Mouse (Mus musculus): ENCODE data around the gene Use1. TPM values are rescaled to one million over a fixed set of nuclear protein-coding genes. Genes with fewer than 3 reads are reported as not detected.

The Use1 gene
- total and polyA plus RNA-seq, 3 experiments = 69.6 to 130 (median 98.7) TPM

DNA sequence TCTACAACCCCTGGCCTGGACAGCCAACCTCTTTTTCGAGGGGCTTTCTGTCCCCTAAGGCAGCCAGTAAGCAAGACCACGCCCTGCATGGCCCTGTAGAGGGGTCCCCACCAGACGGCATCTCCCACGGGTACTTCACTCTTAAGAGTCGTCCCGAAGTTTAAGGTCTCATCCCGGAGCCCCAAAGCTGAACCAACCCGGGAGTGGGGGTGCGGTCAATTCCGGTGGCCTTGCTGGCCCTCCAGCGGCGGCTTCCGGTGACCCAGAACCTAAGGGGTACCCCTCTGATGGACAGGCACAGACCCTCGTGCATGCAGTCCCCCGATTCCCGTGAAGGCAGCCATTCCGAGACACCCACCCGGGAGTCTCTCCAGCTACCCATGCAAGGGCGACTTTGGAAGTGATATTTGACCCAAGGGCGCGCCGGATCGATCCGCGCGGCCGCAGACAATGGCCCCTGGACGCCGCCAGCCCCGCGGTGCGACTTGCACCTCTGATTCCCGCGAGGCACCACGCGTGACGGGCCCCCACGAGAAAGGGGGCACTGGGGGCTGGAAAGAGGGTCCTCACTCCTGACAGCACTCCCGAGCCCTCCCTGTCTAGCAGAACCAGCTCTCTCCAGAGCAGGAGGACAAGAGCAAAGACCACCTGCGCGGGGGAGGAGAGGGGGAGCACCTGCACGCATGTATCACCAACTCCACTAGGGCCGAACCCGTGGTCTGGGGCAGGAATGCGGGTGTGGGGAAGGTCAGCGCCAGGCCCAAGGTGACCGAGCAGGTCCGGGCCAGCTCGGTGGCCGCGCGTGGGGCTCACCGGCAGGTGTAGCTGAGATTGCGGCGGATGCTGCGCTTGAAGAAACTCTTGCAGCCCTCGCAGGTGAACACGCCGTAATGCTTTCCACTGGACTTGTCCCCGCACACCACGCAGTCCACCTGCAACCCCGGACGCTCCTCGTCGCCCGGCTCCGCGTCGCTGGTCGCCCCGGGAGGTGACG is 13.8 kb downstream of the Use1 start:
- Histone ChIP-seq H3K36me3 (replicated peaks in 1 of 2; ENCODE audit: control insufficient read depth in 1 of 2, insufficient read depth in 1 of 2, low read length in 1 of 2) (peaks cover 9 to 31% of the 10 kb centered on the region in 2 experiments), H3K9ac (ENCODE audit: insufficient read depth, low read depth) (peak overlapping the region; percentile 86), H3K9me3 (replicated peaks; ENCODE audit: low read length) (peaks cover 8% of the 10 kb centered on the region), H3K4me2 (ENCODE audit: insufficient read depth, low read depth, poor library complexity, severe bottlenecking) (peak overlapping the region; percentile 54), H3K79me2 (replicated peaks; ENCODE audit: control insufficient read depth, extremely low read depth, insufficient read depth, poor library complexity, severe bottlenecking) (no peaks in the 10 kb centered on the region), H3K4me1 (ENCODE audit: control insufficient read depth in 1 of 2, insufficient read depth in 2 of 2) (peaks cover 15 to 45% of the 10 kb centered on the region in 2 experiments), H3K27ac (ENCODE audit: insufficient read depth, low read depth) (no peak overlapping the region), H3K27me3 (replicated peaks) (no peaks in the 10 kb centered on the region), H3K4me3 (replicated peaks in 1 of 3; ENCODE audit: low read depth in 2 of 3, low read length in 2 of 3, poor library complexity in 1 of 3) (peak overlapping the region; percentile 61 to 94 (median 77))
- TF ChIP-seq CTCF (conservative IDR thresholded peaks at IDR 0.05 in 1 of 2, IDR thresholded peaks at IDR 0.05 in 1 of 2; ENCODE audit: low read depth in 2 of 2, low read length in 2 of 2) = no peak
- TF ChIP-seq MAX (IDR thresholded peaks at IDR 0.05; ENCODE audit: low read length) = no peak
- no peak for TF ChIP-seq POLR2AphosphoS2 (IDR thresholded peaks at IDR 0.05; ENCODE audit: low read depth, low read length)
- no peak for TF ChIP-seq ETS1 (conservative IDR thresholded peaks at IDR 0.05; ENCODE audit: low read depth, low read length)
- no peak for TF ChIP-seq SMC3 (IDR thresholded peaks at IDR 0.05; ENCODE audit: low read depth, low read length)
- no peak for TF ChIP-seq IRF4 (IDR thresholded peaks at IDR 0.05; ENCODE audit: low read depth, low read length)
- DNase-seq (ENCODE audit: extremely low read depth) = no peak
- in situ Hi-C loops (cut with MboI; ENCODE audit: low pct_ligation_motif_present, low pct_unique_long_range_greater_than_20kb, low sequenced_read_pairs) = no loop called here
- dilution Hi-C loops (cut with MboI; ENCODE audit: extremely low pct_ligation_motif_present, extremely low pct_unique_long_range_greater_than_20kb, low sequenced_read_pairs) = no loop called here

DNA sequence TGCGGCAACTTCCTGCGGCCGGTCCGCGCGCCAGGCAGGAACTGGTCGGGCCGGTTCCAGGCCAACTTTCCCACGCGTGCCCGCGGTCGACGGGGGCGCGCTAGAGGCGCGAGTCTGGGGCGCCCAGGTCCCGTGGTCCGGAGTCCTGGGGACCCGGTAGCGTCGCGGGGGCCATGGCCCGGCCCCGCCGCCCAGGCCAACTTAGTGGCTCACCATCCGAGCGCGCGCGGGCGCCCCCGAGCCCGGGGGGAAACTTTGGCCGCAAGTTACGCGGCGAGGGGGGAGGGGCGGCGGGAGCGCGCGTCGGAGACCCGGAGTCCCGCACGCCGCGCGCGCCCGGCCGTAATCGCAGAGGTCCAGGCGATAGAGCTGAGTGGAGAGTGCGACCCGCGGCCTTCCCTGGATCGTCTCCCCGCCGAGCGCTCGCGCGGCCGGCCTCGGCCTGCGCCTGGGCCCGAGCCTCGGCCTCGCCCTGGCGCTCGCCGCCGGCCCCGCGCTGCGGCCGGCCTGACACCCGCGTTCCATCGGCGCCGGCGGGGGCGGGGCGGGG is 14.8 kb downstream of the Use1 start, which contains the start of gene Nr2f6:
Nr2f6 (minus strand) TSS at position 540 of the 550 bp plus-strand sequence.
- H3K27ac ChIP-seq (ENCODE audit: insufficient read depth, low read depth) = peak within 1 kb of the TSS; percentile 4; the same call in 1 of the 2 replicates
- H3K36me3 ChIP-seq (replicated peaks in 1 of 2; ENCODE audit: control insufficient read depth in 1 of 2, insufficient read depth in 1 of 2, low read length in 1 of 2) = peaks cover 0 to 21% of the 10 kb centered on the region in 2 experiments
- no peak for DNase-seq (ENCODE audit: extremely low read depth)
- TF ChIP-seq ZMIZ1 (IDR thresholded peaks at IDR 0.05; ENCODE audit: low read depth, low read length) = no peak
- peak; percentile 3; the same call in 1 of the 2 replicates for TF ChIP-seq MXI1 (IDR thresholded peaks at IDR 0.05; ENCODE audit: low read depth, low read length)
- TF ChIP-seq KAT2A (IDR thresholded peaks at IDR 0.05; ENCODE audit: insufficient replicate concordance, low read length) = no peak
- TF ChIP-seq MAX (IDR thresholded peaks at IDR 0.05; ENCODE audit: low read length) = no peak
- TF ChIP-seq SIN3A (IDR thresholded peaks at IDR 0.05; ENCODE audit: low read length) = no peak
- no peak for TF ChIP-seq TBP (conservative IDR thresholded peaks at IDR 0.05; ENCODE audit: low read depth, low read length)
- no peak for TF ChIP-seq IRF4 (IDR thresholded peaks at IDR 0.05; ENCODE audit: low read depth, low read length)
- no peak for TF ChIP-seq E2F4 (IDR thresholded peaks at IDR 0.05; ENCODE audit: insufficient replicate concordance, low read depth, low read length)
- TF ChIP-seq BHLHE40 (IDR thresholded peaks at IDR 0.05; ENCODE audit: low read depth, low read length) = peak; percentile 44; the same call in 1 of the 2 replicates
- TF ChIP-seq SMC3 (IDR thresholded peaks at IDR 0.05; ENCODE audit: low read depth, low read length) = no peak
- TF ChIP-seq MAZ (IDR thresholded peaks at IDR 0.05; ENCODE audit: low read depth, low read length) = no peak
- TF ChIP-seq USF1 (IDR thresholded peaks at IDR 0.05; ENCODE audit: low read depth, low read length) = no peak
- peak; percentile 38; the same call in 1 of the 2 replicates for TF ChIP-seq POLR2A (IDR thresholded peaks at IDR 0.05; ENCODE audit: low read depth, low read length)
- TF ChIP-seq ZKSCAN1 (IDR thresholded peaks at IDR 0.05; ENCODE audit: borderline replicate concordance, low read depth, low read length) = no peak
- no peak for TF ChIP-seq MEF2A (IDR thresholded peaks at IDR 0.05; ENCODE audit: borderline replicate concordance, low read depth, low read length)
- no peak for TF ChIP-seq ZNF384 (IDR thresholded peaks at IDR 0.05; ENCODE audit: low read depth, low read length)
- peak; percentile 28; the same call in 1 of the 2 replicates for TF ChIP-seq CHD2 (IDR thresholded peaks at IDR 0.05; ENCODE audit: low read length)
- TF ChIP-seq ELF1 (IDR thresholded peaks at IDR 0.05; ENCODE audit: low read depth, low read length) = no peak; the same call in 1 of the 2 replicates
- no peak for TF ChIP-seq JUN (IDR thresholded peaks at IDR 0.05; ENCODE audit: insufficient read depth, low read depth, low read length)
- TF ChIP-seq UBTF (IDR thresholded peaks at IDR 0.05; ENCODE audit: low read depth, low read length) = peak; percentile 89
- no peak for TF ChIP-seq ETS1 (conservative IDR thresholded peaks at IDR 0.05; ENCODE audit: low read depth, low read length)
- TF ChIP-seq RCOR1 (conservative IDR thresholded peaks at IDR 0.05; ENCODE audit: low read depth, low read length) = no peak
- no peak for TF ChIP-seq PAX5 (IDR thresholded peaks at IDR 0.05; ENCODE audit: low read length)
- no peak for TF ChIP-seq TCF12 (IDR thresholded peaks at IDR 0.05; ENCODE audit: low read depth, low read length)
- TF ChIP-seq JUND (conservative IDR thresholded peaks at IDR 0.05; ENCODE audit: low read depth, low read length) = no peak
- TF ChIP-seq USF2 (conservative IDR thresholded peaks at IDR 0.05; ENCODE audit: low read depth, low read length) = no peak
- H3K9ac ChIP-seq (ENCODE audit: insufficient read depth, low read depth) = peak within 1 kb of the TSS; percentile 86
- peak within 1 kb of the TSS; percentile 54 for H3K4me2 ChIP-seq (ENCODE audit: insufficient read depth, low read depth, poor library complexity, severe bottlenecking)
- H3K9me3 ChIP-seq (replicated peaks; ENCODE audit: low read length) = no peaks in the 10 kb centered on the region
- H3K27me3 ChIP-seq (replicated peaks) = no peaks in the 10 kb centered on the region
- in situ Hi-C loops (cut with MboI; ENCODE audit: low pct_ligation_motif_present, low pct_unique_long_range_greater_than_20kb, low sequenced_read_pairs) (no loop called here), dilution Hi-C loops (cut with MboI; ENCODE audit: extremely low pct_ligation_motif_present, extremely low pct_unique_long_range_greater_than_20kb, low sequenced_read_pairs) (no loop called here)
- no peaks in the 10 kb centered on the region for H3K79me2 ChIP-seq (replicated peaks; ENCODE audit: control insufficient read depth, extremely low read depth, insufficient read depth, poor library complexity, severe bottlenecking)
- H3K4me1 ChIP-seq (ENCODE audit: control insufficient read depth in 1 of 2, insufficient read depth in 2 of 2) = peaks cover 15 to 50% of the 10 kb centered on the region in 2 experiments
- peak within 1 kb of the TSS; percentile 61 to 94 (median 77) for H3K4me3 ChIP-seq (replicated peaks in 1 of 3; ENCODE audit: low read depth in 2 of 3, low read length in 2 of 3, poor library complexity in 1 of 3)

Measured in CH12.LX (cell line).